13 mouse cellular contexts compared by ENCODE assay signal in genomic region chr11:107108892-107109291, GRCm38 (mm10). TPM values are rescaled to one million over a fixed set of nuclear protein-coding genes. Genes with fewer than 3 reads are reported as not detected.
A peak's percentile ranks its signal among the peaks of the same experiment; 100 is the strongest.
DNase-seq lines count a peak whose midpoint lies in the region; ATAC-seq and TF ChIP-seq lines count a peak whose summit lies in the region.
"Had no signal": no experiment of that assay in that cellular context is flagged by ENCODE, and none has a peak within 500 bp of the region (broad histone marks: within the 10 kb centered on the region; RNA-seq: fewer than 3 reads in every experiment).

No protein-coding gene starts in this region.

- TF ChIP-seq POLR2A in brain, embryonic 14.5 days (IDR thresholded peaks at IDR 0.05; ENCODE audit: borderline replicate concordance, extremely low read depth, insufficient read depth, insufficient read length, poor library complexity, severe bottlenecking), result no peak

- H3K27ac ChIP-seq in left cerebral cortex, adult 2 months, result no peak overlapping the region
- H3K27ac ChIP-seq: embryonic facial prominence, embryonic 10.5 days; forebrain, embryonic 13.5 days; macrophage had no signal

- intact Hi-C loops in left cerebral cortex, adult 2 months (cut with DNase I), result no loop called here
- intact Hi-C loops in left cerebral cortex, postnatal 25 days (cut with DNase I), result no loop called here

- peak; percentile 39 for TF ChIP-seq CTCF in left cerebral cortex, adult 2 months (IDR thresholded peaks at IDR 0.05)
- TF ChIP-seq CTCF in brain, embryonic 14.5 days (IDR thresholded peaks at IDR 0.05; ENCODE audit: borderline replicate concordance, extremely low read depth, insufficient read depth, insufficient read length), result peak; percentile 32; the same call in 1 of the 2 replicates

- no peak overlapping the region for H3K4me3 ChIP-seq in left cerebral cortex, adult 2 months
- H3K4me3 ChIP-seq: embryonic facial prominence, embryonic 10.5 days; forebrain, embryonic 13.5 days; myocyte had no signal

- DNase-seq in left cerebral cortex, adult 2 months (ENCODE audit: extremely low spot score in 1 of 2, low spot score in 2 of 2), result no peak
- no peak for DNase-seq in left cerebral cortex, postnatal 25 days (ENCODE audit: low spot score in 2 of 2)
- peak; percentile 60 for DNase-seq in A20 (ENCODE audit: low read depth, low spot score)
- no peak for DNase-seq in brain, embryonic 14.5 days (ENCODE audit: low read depth)
- DNase-seq in ovary, adult 18-20 months (ENCODE audit: low spot score), result no peak
- no peak for DNase-seq in ovary, postnatal 10 days (ENCODE audit: low spot score)
- no peak for DNase-seq in Muller cell, postnatal 12 days (ENCODE audit: inconsistent ontology term)
- DNase-seq: kidney, adult 11 months had no signal

- ATAC-seq in CD4-positive, CD25-positive, alpha-beta regulatory T cell, adult 4 months, result peak; percentile 58
- ATAC-seq: forebrain, embryonic 13.5 days had no signal

RNA-seq across cellular contexts. Expression of gene Bptf, which starts 23.0 kb away (rescaled TPM):
- 10 to 100 TPM; 67.3 to 68.2 TPM for total RNA-seq in left cerebral cortex, adult 2 months (2021)
- 10 to 100 TPM; 59.9 to 60.6 TPM for total RNA-seq in left cerebral cortex, postnatal 25 days (2021)
- polyA plus RNA-seq in CD4-positive, CD25-positive, alpha-beta regulatory T cell, adult 4 months (2017; shearing (Covaris generic)), result 10 to 100 TPM; 78.0 to 83.2 TPM
- polyA plus RNA-seq in brain, embryonic 14.5 days (2012; rRNA removed), result 43.3 and 77.1 TPM in 2 replicates
